Mouse (Mus musculus) stomach, postnatal 0 days (tissue): ENCODE data around the gene Praf2.

ENCODE experiments used
- CTCF ChIP-seq: IDR thresholded peaks from 2 replicates; pipeline ENCODE4 v1.5.1; 2016; ENCODE audit warnings: antibody characterized with exemption, low read depth, mild to moderate bottlenecking, moderate library complexity
- EP300 ChIP-seq: optimal IDR thresholded peaks from 2 replicates; pipeline ENCODE3; 2016; ENCODE audit warnings: antibody characterized with exemption

- no peak for TF ChIP-seq CTCF
- no peak for TF ChIP-seq EP300
These were observed 47.4 kb downstream of the Praf2 start for GRCm38 (mm10) chrX:7775501-7776205.
